Mouse (Mus musculus) gastrocnemius, postnatal 25 days (tissue): ENCODE data around the gene Atp2b4. TPM values are rescaled to one million over a fixed set of nuclear protein-coding genes. Genes with fewer than 3 reads are reported as not detected.

Experiments used
- DNase-seq: peaks from one replicate; pipeline ENCODE4 v3.0.0; 2022
- total RNA-seq, 2 experiments: library from RNA; stranded (reverse); gene quantifications; 1 replicate in 1 of 2; 2 replicates in 1 of 2; pipeline ENCODE4 v1.2.3; 2021

Gene Atp2b4
- total RNA-seq, 2 experiments from 2014 or later = 12.0 to 17.2 TPM

DNA sequence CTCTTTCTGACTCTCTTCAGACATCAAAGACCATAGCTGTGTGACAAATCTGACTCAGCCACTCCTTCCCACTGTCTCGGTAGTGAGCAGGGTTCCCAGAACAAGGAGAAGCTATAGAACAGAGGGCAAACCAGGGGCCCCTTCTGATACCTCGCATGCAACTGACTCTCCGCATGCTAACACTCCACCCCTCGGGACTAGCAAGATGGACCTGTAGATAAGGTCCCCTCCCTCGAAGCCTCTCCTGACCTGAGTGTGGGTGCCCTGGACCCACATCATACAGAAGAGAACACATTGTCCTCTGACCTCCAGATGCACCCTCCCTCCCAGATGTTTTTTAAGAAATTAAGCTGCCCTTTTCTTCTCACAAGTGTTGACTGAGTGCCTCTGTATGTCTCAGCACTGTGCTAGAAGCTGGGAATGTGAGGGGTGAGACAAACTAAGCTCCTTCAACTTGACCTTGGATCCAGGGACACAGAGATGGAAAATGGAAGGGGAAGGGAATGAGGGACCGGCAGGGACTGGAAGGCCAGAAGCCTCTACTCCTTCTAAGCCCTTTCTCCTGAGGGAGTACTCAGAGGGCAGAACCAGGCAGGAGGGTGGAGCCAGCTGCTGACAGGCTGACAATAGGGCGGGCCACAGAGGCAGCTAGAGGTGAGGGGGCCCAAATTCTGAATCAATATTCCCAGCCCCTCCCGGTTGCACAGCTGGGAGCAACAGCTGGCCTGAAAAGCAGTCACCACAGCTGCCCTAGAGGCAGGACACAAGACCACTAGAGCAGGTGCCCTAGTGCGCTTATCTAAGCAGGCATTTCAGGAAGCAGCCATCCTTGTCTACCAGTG is 2.6 kb downstream of the Atp2b4 start:
- peak; percentile 29 for DNase-seq

- DNase-seq = no peak
These were observed 3.4 kb downstream of the Atp2b4 start for GRCm38 (mm10) chr1:133797327-133797978.

- no peak for DNase-seq
These were observed 7.2 kb downstream of the Atp2b4 start for GRCm38 (mm10) chr1:133793646-133794045.

- DNase-seq = no peak
These were observed 10.8 kb downstream of the Atp2b4 start for GRCm38 (mm10) chr1:133790011-133790410.

GRCm38 (mm10) chr1:133788864-133789263 is 12.0 kb downstream of the Atp2b4 start:
- DNase-seq = no peak

- DNase-seq = no peak
These were observed 13.2 kb downstream of the Atp2b4 start for GRCm38 (mm10) chr1:133787500-133788210.

GRCm38 (mm10) chr1:133784621-133785020 is 16.2 kb downstream of the Atp2b4 start:
- DNase-seq = no peak

GRCm38 (mm10) chr1:133781531-133781930 is 19.3 kb downstream of the Atp2b4 start:
- no peak for DNase-seq

- DNase-seq = no peak
These were observed 21.8 kb downstream of the Atp2b4 start for GRCm38 (mm10) chr1:133779043-133779442.

- peak; percentile 24 for DNase-seq
These were observed 23.1 kb downstream of the Atp2b4 start for GRCm38 (mm10) chr1:133777651-133778231.

GRCm38 (mm10) chr1:133772553-133772952 is 28.3 kb downstream of the Atp2b4 start:
- no peak for DNase-seq

GRCm38 (mm10) chr1:133771831-133772399 is 28.9 kb downstream of the Atp2b4 start:
- DNase-seq = no peak

DNA sequence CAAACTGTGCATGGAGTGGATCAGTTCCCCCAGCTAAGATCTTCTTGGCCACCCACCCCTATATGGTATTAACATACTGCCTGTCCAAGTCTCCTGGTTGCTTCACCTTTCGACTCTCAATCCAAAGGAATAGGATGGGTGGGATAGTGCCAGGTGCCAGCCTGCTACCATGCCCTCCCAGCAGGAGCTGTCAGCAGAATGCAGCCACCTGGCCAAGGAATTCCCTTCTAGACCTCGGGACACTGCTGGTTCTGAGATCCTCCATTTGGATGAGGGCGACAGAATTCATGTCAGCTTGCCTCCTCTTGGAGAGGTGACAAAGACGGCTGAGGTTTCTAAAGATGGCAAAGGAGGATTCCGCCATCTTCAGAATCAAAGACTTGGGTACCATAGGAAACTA is 32.8 kb downstream of the Atp2b4 start:
- no peak for DNase-seq

- no peak for DNase-seq
These were observed 33.8 kb downstream of the Atp2b4 start for GRCm38 (mm10) chr1:133766901-133767529.

DNA sequence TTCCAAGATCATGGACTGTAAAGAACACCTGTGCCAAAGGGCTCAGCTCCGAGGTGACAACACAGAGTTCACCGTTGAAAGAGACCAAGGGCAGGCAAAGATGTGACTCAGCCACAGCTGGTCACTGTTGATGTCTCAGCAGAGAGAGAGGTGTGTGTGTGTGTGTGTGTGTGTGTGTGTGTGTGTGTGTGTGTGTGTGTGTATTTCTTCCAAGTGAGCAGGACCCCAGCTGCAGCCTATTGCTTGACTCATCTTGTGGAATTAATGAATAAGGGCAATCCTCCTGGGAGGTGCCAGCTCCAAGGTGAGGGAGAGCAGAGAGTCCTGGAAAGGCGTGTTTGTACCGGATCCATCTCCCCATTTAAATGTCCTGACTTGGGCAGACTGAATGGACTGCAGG is 35.5 kb downstream of the Atp2b4 start:
- DNase-seq = no peak

- DNase-seq = no peak
These were observed 37.9 kb downstream of the Atp2b4 start for GRCm38 (mm10) chr1:133762946-133763422.

DNA sequence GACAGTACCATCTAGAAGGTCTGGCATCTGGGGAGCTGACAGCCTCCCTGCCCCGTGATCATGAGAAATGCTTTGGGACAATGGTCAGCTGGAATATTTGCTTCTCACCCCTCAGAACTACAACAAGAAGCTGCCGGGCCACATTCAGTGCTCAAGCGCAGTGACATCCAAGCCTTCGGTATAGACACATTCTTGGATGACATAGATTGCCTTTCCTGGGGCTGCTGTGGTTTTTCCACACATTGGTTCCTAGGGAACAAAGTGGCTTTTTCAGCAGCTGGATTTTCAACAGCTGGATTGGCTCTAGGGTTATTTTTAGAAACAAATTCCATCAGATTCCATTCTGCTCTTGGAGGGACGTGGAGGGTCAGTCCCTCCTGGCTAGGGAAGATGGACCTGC is 39.6 kb downstream of the Atp2b4 start:
- no peak for DNase-seq

GRCm38 (mm10) chr1:133754317-133754868 is 46.4 kb downstream of the Atp2b4 start:
- DNase-seq = no peak

- DNase-seq = no peak
These were observed 47.5 kb downstream of the Atp2b4 start for GRCm38 (mm10) chr1:133753325-133753724.

GRCm38 (mm10) chr1:133751621-133752020 is 49.2 kb downstream of the Atp2b4 start:
- DNase-seq = no peak

DNA sequence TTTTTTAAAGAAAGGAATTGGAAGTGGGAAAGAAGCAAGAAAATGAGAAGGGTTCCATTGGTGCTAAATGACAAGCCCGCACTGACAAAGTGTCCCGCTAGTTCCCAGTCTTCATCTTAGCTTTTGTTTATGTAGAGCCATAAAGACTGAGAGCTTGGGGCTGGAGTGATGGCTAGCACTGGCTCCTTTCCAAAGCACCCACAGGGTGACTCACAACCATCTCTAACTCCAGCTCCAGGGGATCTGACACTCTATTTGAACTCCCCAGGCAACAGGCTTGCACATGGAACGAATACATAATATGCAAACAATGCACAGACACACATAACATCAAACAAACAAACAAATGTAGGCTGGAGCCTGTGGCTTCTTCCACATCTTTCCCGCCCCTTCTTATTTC is 50.9 kb downstream of the Atp2b4 start:
- no peak for DNase-seq
